Mouse (Mus musculus): Measurements from ENCODE around the gene Fhod1.
"Not testable (repeated sequence)": the region's sequence is repeated elsewhere in the genome, so short reads cannot be mapped to it uniquely, and the experiment has no call there.

DNA sequence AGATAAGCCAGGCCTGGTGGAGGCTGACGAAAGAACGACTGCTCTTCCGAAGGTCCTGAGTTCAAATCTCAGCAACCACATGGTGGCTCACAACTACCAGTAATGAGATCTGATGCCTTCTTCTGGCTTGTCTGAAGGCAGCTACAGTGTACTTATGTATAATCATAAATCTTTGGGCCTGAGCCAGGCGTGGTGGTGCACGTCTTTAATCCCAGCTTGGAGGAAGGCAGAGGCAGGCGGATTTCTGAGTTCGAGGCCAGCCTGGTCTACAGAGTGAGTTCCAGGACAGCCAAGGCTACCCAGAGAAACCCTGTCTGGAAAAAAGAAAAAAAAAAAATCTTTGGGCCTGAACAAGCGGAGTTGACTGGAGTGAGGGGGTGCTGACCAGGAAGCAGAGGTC is 56.4 kb downstream of the Fhod1 start:
- not testable (repeated sequence) for TF ChIP-seq MYOD1 (IDR thresholded peaks at IDR 0.05; ENCODE audit: control insufficient read depth in 1 of 3, insufficient read length in 2 of 3, low read depth in 2 of 3); POLR2A (IDR thresholded peaks at IDR 0.05; ENCODE audit: insufficient read length, low read depth); TCF12 (IDR thresholded peaks at IDR 0.05; ENCODE audit: insufficient read depth, poor library complexity, severe bottlenecking)
